ENCODE assay signal across 10 mouse cellular contexts in the genomic region with DNA sequence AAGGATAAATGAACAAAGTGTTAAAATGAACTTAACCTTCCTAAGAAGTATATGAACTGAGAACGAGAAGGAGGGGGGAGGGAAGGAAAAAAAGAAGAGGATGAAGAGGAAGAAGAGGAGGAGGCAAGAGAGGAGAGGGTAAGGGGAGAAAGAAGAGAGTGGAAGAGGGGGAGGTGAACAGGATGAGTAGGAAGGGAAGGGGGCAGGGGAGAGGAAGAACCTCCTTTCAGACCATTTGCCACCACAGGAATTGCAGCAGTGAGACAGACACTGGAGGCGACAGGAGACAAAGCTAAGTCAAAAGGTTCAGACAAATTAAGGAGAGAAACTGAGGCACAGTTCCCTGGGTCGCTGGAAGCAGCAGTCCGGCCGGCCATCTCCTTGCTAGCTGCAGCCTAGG. TPM values are rescaled to one million over a fixed set of nuclear protein-coding genes. Genes with fewer than 3 reads are reported as not detected.
DNase-seq lines count a peak whose midpoint lies in the region; ATAC-seq and TF ChIP-seq lines count a peak whose summit lies in the region.
"Had no signal": no experiment of that assay in that cellular context is flagged by ENCODE, and none has a peak within 500 bp of the region (broad histone marks: within the 10 kb centered on the region; RNA-seq: fewer than 3 reads in every experiment).

No protein-coding gene starts in this region.

- no peak for TF ChIP-seq CTCF in cerebellum, adult 2 months (IDR thresholded peaks at IDR 0.05; ENCODE audit: borderline replicate concordance, insufficient read depth, low read depth, low read length)

- peak overlapping the region; percentile 42 for H3K9ac ChIP-seq in kidney, embryonic 14.5 days (ENCODE audit: low read depth, low read length)
- peak overlapping the region; percentile 42; the same call in 1 of the 2 replicates for H3K9ac ChIP-seq in embryonic facial prominence, embryonic 14.5 days (ENCODE audit: low read depth, low read length)
- H3K9ac ChIP-seq in intestine, embryonic 14.5 days (ENCODE audit: low read length): no peak overlapping the region
- H3K9ac ChIP-seq in midbrain, embryonic 15.5 days: no peak overlapping the region

- no peaks in the 10 kb centered on the region for H3K36me3 ChIP-seq in kidney, embryonic 14.5 days (ENCODE audit: control insufficient read depth, insufficient read depth, low read length)
- H3K36me3 ChIP-seq in embryonic facial prominence, embryonic 14.5 days (ENCODE audit: control insufficient read depth, insufficient read depth, low read length): no peaks in the 10 kb centered on the region
- no peaks in the 10 kb centered on the region for H3K36me3 ChIP-seq in intestine, embryonic 14.5 days (ENCODE audit: control insufficient read depth, insufficient read depth, low read length)
- H3K36me3 ChIP-seq in midbrain, embryonic 15.5 days (replicated peaks): no peaks in the 10 kb centered on the region

- H3K9me3 ChIP-seq in kidney, embryonic 14.5 days (ENCODE audit: control insufficient read depth, low read length): no peaks in the 10 kb centered on the region
- no peaks in the 10 kb centered on the region for H3K9me3 ChIP-seq in embryonic facial prominence, embryonic 14.5 days (ENCODE audit: control insufficient read depth, low read length)
- H3K9me3 ChIP-seq in intestine, embryonic 14.5 days (ENCODE audit: control insufficient read depth, low read length): no peaks in the 10 kb centered on the region
- no peaks in the 10 kb centered on the region for H3K9me3 ChIP-seq in midbrain, embryonic 15.5 days

- peak overlapping the region; percentile 31 for H3K4me3 ChIP-seq in kidney, embryonic 14.5 days (ENCODE audit: low read length)
- peak overlapping the region; percentile 35 for H3K4me3 ChIP-seq in embryonic facial prominence, embryonic 14.5 days (ENCODE audit: low read depth, low read length)
- H3K4me3 ChIP-seq in intestine, embryonic 14.5 days (ENCODE audit: low read depth, low read length): peak overlapping the region; percentile 27
- H3K4me3 ChIP-seq in midbrain, embryonic 15.5 days: peak overlapping the region; percentile 33
- no peak overlapping the region for H3K4me3 ChIP-seq in cerebellum, adult 2 months (replicated peaks; ENCODE audit: insufficient read depth, low read depth, low read length)
- H3K4me3 ChIP-seq: erythroblast, embryonic 14.5 days had no signal

- peak overlapping the region; percentile 70 for H3K4me2 ChIP-seq in kidney, embryonic 14.5 days (replicated peaks; ENCODE audit: low read depth, low read length)
- peak overlapping the region; percentile 67 for H3K4me2 ChIP-seq in embryonic facial prominence, embryonic 14.5 days (ENCODE audit: low read depth, low read length)
- H3K4me2 ChIP-seq in intestine, embryonic 14.5 days (ENCODE audit: low read length): peak overlapping the region; percentile 59
- H3K4me2 ChIP-seq in midbrain, embryonic 15.5 days: peak overlapping the region; percentile 74

- ATAC-seq in kidney, embryonic 14.5 days (ENCODE audit: low FRiP score, low TSS enrichment): no peak
- no peak for ATAC-seq in embryonic facial prominence, embryonic 14.5 days (ENCODE audit: low read depth)
- ATAC-seq in intestine, embryonic 14.5 days (replicated peaks; ENCODE audit: low FRiP score, low TSS enrichment, low read depth): no peak
- peak; percentile 46; the same call in 1 of the 2 replicates for ATAC-seq in midbrain, embryonic 15.5 days (replicated peaks)
- no peak for ATAC-seq in activated CD4-positive, CD25-positive, alpha-beta regulatory T cell, adult 4 months

- peaks cover 9% of the 10 kb centered on the region; the same call in 1 of the 2 replicates for H3K4me1 ChIP-seq in kidney, embryonic 14.5 days (ENCODE audit: control insufficient read depth, insufficient read depth, low read length)
- peaks cover 8% of the 10 kb centered on the region; the same call in 1 of the 2 replicates for H3K4me1 ChIP-seq in embryonic facial prominence, embryonic 14.5 days (ENCODE audit: control insufficient read depth, insufficient read depth, low read length)
- H3K4me1 ChIP-seq in intestine, embryonic 14.5 days (replicated peaks; ENCODE audit: control insufficient read depth, insufficient read depth, low read length): 0 out of 2 replicates have a peak, but pooled peaks cover 4% of the 10 kb centered on the region
- peaks cover 8% of the 10 kb centered on the region for H3K4me1 ChIP-seq in midbrain, embryonic 15.5 days
- H3K4me1 ChIP-seq in cerebellum, adult 2 months (ENCODE audit: control insufficient read depth, insufficient read depth, low read length): no peaks in the 10 kb centered on the region

- 6% methylated on average over 5 of the region's 5 CpGs for WGBS in kidney, embryonic 14.5 days
- WGBS in embryonic facial prominence, embryonic 14.5 days: 18% methylated on average over 4 of the region's 5 CpGs
- 18% methylated on average over 5 of the region's 5 CpGs for WGBS in intestine, embryonic 14.5 days
- WGBS in midbrain, embryonic 15.5 days: 13% methylated on average over 5 of the region's 5 CpGs
- 17% methylated on average over 5 of the region's 5 CpGs for WGBS in cerebellum, adult 2 months

- no peak for TF ChIP-seq POLR2A in cerebellum, adult 2 months (IDR thresholded peaks at IDR 0.05; ENCODE audit: borderline replicate concordance, insufficient read depth, low read length)

- 0 out of 2 replicates have a peak, but pooled peaks cover 3% of the 10 kb centered on the region for H3K27me3 ChIP-seq in kidney, embryonic 14.5 days (ENCODE audit: control insufficient read depth, insufficient read depth, low read length)
- H3K27me3 ChIP-seq in embryonic facial prominence, embryonic 14.5 days (replicated peaks; ENCODE audit: control insufficient read depth, insufficient read depth, low read length): 0 out of 2 replicates have a peak, but pooled peaks cover 3% of the 10 kb centered on the region
- H3K27me3 ChIP-seq in intestine, embryonic 14.5 days (replicated peaks; ENCODE audit: control insufficient read depth, insufficient read depth, low read length): no peaks in the 10 kb centered on the region
- H3K27me3 ChIP-seq in midbrain, embryonic 15.5 days (replicated peaks): 0 out of 2 replicates have a peak, but pooled peaks cover 4% of the 10 kb centered on the region
- no peaks in the 10 kb centered on the region; the same call in 1 of the 2 replicates for H3K27me3 ChIP-seq in cerebellum, adult 2 months (ENCODE audit: control insufficient read depth, insufficient read depth, low read length)

- no peak overlapping the region for H3K27ac ChIP-seq in kidney, embryonic 14.5 days (ENCODE audit: low read depth, low read length)
- no peak overlapping the region for H3K27ac ChIP-seq in embryonic facial prominence, embryonic 14.5 days (replicated peaks; ENCODE audit: low read depth, low read length)
- H3K27ac ChIP-seq in intestine, embryonic 14.5 days (ENCODE audit: low read depth): no peak overlapping the region
- no peak overlapping the region for H3K27ac ChIP-seq in midbrain, embryonic 15.5 days
- H3K27ac ChIP-seq in cerebellum, adult 2 months (ENCODE audit: insufficient read depth, low read length): no peak overlapping the region

- DNase-seq in kidney, adult 9 months: no peak
- DNase-seq in embryonic facial prominence, embryonic 14.5 days (ENCODE audit: low spot score): no peak
- no peak for DNase-seq in intestine, embryonic 14.5 days (ENCODE audit: low spot score)
- DNase-seq in spleen, postnatal 36 days (ENCODE audit: low spot score in 2 of 2): no peak
- DNase-seq in cerebellum, adult 2 months: no peak
- DNase-seq: thymus, postnatal 36 days had no signal

RNA-seq across cellular contexts. Expression of a gene that starts 0.3 kb away (rescaled TPM):
- 0.69 and 0.80 TPM in 2 replicates for polyA plus RNA-seq in kidney, embryonic 14.5 days (2014; fragmentation: Nextera tagmentation; extraction: Ambion mirVana)
- 5.8 and 14.9 TPM in 2 replicates for polyA plus RNA-seq in embryonic facial prominence, embryonic 14.5 days (2014; fragmentation: Nextera tagmentation; extraction: Ambion mirVana)
- 0.12 and 0.26 TPM in 2 replicates for polyA plus RNA-seq in intestine, embryonic 14.5 days (2014; fragmentation: Nextera tagmentation; extraction: Ambion mirVana)
- polyA plus RNA-seq in midbrain, embryonic 15.5 days (2015; fragmentation: Nextera tagmentation; extraction: Ambion mirVana): 1.9 and 2.5 TPM in 2 replicates
- polyA plus RNA-seq in cerebellum, adult 2 months (2012; rRNA removed): 0.21 and 0.25 TPM in 2 replicates
- under 1 TPM in 1 of 2 experiments, not detected in 1; 0.24 TPM for polyA plus RNA-seq in activated CD4-positive, CD25-positive, alpha-beta regulatory T cell, adult 4 months (2017; shearing (Covaris generic))

Comparison
In these comparisons a context has a peak if more than half of its experiments do, and no peak if none do; other contexts are left out.
1. H3K9ac ChIP-seq: peak in kidney, embryonic 14.5 days (single experiment) and embryonic facial prominence, embryonic 14.5 days (single experiment); none in intestine, embryonic 14.5 days (single experiment) and midbrain, embryonic 15.5 days (single experiment).
2. Peak in every context shown above with its lines, with median percentiles within 50 percentile points of each other: H3K4me2 ChIP-seq.